Mouse (Mus musculus) spleen, postnatal 36 days (tissue): ENCODE measurements at regions not wholly inside any gene's neighbourhood (a gene's known extent, or its start where the extent isn't known, plus 50 kb on each side); places are given as distances from the start of the nearest gene placed in this dataset.

Experiments
- DNase-seq, 2 experiments: peaks; one replicate each; pipeline ENCODE4 v3.0.0; 2022; ENCODE audit warnings: low spot score in 2 of 2, mixed read lengths in 1 of 2

DNA sequence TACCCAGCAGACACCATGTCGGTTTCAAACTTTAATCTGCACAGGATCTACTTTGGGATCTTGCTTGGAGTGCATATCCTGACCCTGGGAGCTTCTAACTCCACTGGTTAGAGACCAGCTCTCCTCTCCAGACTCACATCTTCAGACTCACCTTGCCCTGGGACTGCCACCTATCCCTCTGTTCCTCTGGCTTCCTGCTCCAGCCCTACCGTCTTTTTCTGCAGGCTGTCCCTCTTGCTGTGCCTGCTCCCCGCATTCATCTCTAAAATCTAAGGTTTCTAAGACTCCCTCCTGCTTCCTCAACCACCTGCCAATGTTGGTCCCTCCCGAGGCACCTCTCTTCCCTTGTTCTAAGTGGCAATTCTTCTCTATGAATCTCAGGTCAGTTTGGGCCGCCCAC, 233.2 kb downstream of the Plpp3 start:
- no peak for DNase-seq

DNA sequence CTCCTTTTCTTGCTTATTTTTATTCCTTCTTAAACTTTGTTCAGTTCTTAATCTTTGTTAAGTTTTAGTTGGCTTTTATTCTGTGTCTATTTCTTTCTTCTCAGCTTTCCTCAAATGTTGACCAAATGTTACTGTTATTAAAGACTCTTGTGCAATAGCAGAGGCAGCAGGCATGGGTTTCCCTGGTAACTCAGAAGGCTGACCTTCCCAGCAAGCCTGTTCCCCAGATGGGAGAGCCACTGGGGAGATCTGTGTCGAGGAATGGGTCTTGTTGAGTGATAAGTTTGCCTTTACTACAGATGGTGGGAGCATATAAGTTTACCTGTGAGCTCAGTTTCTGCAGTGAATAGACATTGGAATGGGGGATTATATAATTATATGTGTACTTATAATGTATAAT, 237.2 kb downstream of the Plpp3 start:
- DNase-seq: no peak

DNA sequence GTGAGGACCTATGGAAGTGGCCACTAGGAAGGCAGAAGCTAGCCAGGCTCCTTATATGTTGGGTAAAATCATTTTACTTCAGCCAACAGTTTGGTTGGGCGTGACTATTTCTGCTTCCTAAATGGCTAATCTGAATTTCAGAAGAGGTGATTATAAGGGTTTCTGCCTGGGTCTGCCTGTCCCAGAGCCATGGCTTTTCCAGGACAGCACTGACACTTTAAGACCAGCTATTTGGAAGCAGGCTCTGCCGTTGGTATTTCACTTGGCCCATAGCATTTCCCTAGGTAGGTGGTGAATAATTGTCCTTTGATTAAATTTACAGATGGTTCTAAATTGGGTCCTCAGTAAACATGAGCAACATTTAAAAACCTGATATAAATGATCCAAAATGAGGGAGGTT, 240.3 kb downstream of the Plpp3 start:
- no peak for DNase-seq

DNA sequence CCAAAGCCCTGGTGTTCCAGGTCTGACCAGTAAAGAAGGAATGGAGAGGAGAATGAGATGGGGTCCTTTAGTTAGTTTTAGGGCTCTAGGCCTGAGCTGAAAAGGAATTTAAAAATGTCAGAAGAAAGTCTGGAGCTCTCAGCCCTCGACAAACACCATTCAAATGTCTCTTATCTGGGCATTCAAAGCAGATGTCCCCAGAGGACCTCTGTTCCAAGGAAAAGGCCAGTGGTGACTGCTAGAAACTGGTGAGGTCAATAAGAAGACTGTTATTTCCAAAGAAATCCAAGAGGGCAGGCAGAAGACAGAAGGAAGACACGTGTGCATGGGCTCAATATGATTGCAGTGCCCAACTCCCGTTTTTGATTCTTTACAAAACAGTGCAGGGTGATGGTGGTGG, 244.9 kb downstream of the Plpp3 start:
- DNase-seq: no peak

DNA sequence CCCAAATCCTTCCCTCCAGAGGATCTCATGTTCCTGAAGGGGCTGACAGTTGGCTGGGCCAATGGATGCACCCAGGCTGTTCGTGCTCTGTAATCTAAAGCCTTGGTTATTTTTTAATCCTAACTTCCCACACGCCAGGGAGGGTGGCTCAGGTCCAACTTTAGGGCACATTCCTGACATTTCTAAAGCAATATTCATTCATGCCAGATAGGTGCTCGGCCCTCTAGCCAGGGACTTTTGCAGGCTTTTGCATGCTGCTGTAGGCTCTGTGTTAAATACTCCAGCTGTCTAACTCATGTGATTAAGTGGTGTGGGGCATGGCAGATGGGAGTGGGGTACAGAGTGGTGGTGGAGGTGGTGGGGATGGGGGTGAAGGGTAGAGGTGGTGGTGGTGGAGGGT, 246.0 kb downstream of the Plpp3 start:
- no peak for DNase-seq

DNA sequence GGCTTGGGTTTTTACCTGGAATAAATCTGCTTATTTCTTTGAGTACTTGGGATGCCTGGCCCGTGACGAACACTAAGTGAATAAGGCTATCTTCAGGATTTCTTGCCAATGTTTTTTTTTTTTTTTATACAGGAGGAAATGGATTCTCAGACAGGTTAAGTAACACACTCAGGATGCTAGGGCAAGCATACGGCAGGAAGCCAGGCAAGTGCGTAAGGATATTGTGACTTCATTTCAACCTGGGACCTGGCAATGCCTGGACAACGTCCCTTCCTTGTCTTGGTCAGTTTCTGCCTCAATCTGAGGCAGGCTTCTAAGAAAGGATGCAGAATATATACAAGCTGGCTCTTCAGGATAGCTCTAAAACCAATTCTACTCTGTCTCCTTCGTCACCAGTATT, 246.5 kb downstream of the Plpp3 start:
- DNase-seq: no peak

DNA sequence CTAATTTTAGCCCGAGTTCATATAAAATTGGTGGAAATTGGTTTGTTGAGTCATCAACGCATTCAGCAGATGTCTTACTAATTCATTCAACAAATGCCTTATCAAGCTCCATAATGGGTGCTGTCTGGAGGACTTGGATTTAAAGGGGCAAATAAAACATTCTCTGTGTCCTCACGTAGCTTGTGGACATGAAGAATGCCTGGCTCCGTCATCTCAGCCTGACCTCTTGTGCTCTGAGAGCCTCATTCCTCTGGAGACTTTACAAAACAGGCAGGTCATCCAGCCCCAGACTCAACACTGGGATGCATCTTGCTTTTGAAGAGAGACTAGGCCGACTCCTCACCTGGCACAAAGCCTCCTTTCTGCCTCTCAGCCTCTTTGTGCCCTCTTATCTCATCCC, 248.6 kb downstream of the Plpp3 start:
- no peak for DNase-seq

- no peak for DNase-seq
These were observed 249.8 kb downstream of the Plpp3 start for GRCm38 (mm10) chr4:105406786-105407464.

GRCm38 (mm10) chr4:105408896-105409295, 251.7 kb downstream of the Plpp3 start:
- DNase-seq: no peak

GRCm38 (mm10) chr4:105417166-105417565, 260.0 kb downstream of the Plpp3 start:
- no peak for DNase-seq

GRCm38 (mm10) chr4:105422466-105422865, 265.3 kb downstream of the Plpp3 start:
- no peak for DNase-seq

DNA sequence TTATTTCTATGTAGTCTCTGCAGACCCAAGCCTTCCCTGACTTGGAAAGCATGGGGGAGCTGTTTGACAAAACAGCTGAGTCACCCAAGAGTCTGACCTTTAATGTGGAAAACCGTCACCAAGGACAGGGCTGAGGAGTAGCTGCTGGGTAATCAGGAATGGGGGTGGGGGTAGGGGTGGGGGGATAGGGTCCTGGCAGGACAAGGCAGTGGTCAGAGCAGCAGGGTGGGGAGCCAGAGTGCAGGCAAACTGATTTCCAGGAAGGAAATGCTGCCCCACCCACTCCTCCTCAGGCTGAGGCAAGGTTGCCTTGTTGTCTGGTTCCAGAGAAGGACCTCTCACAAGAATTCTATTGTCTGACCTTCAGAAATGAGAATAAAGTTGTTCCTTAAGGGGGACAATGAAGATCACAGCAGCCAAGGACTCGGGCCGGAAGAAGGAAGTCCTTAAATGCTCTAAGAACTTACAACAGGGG, 266.6 kb downstream of the Plpp3 start:
- DNase-seq: no peak

- no peak for DNase-seq
These were observed 267.9 kb downstream of the Plpp3 start for GRCm38 (mm10) chr4:105425086-105425485.

DNA sequence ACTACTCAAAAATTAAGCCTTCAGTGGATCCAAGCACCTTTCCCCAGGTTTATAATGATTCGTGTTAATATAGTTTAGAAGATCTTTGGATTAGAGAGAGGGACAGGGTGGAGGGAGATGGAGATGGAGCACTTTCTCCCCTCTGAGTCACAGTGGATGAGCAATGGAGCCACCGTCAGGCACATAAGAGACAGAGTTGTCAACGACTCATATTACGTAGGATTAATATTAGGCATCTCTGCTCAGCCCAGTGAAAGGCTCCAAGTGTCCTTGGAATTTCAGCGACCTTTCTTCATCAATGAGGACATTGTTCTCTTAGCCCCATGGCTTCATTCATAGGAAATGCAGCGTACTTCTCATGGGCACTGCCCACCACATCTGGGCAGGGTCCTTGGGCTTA, 270.4 kb downstream of the Plpp3 start:
- no peak for DNase-seq

- DNase-seq: no peak
These were observed 272.4 kb downstream of the Plpp3 start for GRCm38 (mm10) chr4:105429381-105430100.

DNA sequence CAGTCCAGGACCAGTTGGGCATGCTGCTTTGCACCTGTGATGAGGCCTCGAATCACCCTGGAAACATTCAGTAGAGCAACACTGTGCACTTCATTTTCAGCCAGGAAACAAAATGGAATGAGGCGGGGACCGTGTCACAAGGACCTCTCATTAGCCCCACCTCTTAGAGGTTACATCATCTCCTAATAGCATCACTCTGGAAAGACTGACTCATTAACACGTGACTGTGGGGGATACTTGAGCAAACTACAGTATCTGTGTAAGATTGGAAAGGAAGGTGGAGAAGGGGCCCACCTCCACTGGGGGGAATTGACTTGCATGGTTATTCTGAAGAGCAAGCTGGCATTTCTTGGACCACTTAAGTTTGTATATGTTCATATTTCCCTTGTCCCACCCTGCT, 275.3 kb downstream of the Plpp3 start:
- no peak for DNase-seq

DNA sequence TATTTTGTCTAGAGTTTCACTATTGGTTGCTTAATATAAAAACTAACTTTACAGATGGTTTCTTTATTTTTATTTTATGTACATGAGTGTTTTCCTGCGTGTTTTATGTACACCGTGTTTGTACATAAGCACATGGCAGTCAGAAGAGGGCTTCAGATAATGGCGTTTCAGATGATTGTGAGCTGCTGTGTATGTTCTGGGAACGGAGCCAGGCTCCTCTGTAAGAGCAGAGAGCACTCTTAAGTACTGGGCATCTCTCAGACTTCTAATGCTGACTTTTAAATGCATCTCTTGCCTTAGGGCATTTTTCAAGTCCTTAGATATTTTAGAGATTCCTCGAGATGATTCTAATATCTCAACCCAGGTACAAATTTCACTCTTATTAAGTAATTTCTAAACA, 280.0 kb downstream of the Plpp3 start:
- no peak for DNase-seq

- DNase-seq: no peak
These were observed 292.1 kb downstream of the Plpp3 start for GRCm38 (mm10) chr4:105449046-105449860.

DNA sequence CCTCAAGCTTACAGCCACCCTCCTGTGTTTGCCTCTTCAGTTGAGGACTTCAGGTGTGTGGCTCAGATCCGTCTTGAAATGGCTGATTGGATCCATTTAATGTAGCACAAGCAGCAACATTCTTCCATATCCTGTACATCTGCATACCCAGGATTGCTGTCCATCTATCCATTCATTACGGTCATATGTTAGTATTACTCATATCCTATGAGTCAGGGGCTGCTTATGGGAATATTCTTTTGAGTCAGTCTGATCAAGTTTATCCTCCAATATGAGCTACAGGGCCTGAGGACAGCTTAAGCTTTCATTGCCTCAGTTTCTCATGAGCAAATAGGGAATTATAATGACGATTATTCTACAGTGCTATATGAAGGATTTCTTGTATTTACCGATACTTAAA, 293.7 kb downstream of the Plpp3 start:
- DNase-seq: no peak

DNA sequence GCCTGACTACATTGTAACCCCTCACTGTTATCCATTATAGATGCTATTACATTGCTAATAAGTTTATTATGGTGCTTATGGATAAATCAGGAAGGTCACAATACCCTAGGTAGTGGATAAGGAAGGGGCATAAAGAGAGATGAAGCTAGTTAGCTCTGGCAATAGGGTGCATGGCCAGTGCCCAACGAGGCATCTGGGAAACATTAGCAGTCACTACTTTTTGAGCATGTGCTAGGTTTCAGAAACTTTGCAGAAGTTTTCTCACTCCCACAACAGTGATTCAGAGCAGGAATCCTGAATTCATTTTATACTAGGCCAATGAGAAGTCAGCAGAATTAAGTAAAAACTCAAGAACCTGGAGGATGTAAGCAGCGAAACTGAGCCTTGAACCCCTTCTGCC, 294.7 kb downstream of the Plpp3 start:
- no peak for DNase-seq

DNA sequence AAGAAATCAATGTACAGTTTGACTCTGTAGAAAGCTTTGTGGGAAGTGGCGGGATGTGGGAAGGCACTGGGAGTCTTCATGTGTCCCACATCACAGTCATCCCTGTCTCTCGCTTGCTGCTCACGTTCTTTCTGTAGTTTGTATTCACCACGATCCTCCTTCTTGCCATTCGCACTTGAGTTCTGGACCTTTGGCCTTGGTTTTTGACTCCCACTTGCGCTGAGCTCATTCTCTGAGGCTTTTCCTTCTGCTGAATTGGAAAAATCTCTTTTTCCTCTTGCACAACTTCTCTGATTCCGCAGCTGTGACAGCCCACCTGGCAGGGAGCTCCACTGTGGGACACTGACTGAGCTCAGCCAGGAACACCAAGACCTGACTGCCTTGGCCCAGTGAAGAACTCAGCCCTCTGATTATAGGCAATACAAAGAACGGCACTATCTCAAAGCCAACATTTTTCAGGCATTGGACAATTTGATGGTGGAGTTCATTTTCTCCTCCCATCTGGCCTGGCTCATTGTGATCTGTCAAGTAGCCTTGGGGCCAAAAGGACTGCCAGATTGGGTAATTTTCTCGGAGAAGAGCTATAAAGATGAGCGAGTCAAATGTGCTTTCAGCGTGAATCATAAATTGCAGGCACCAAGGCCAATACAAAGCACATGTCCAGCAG, 299.9 kb downstream of the Plpp3 start:
- DNase-seq: no peak
